Mouse (Mus musculus) adrenal gland, adult 2 months (tissue): ENCODE results near the gene Rab3a. TPM values are rescaled to one million over a fixed set of nuclear protein-coding genes. Genes with fewer than 3 reads are reported as not detected.

Experiments
- DNase-seq: peaks from one replicate; pipeline ENCODE4 v3.0.0; 2021
- microRNA-seq, 2 experiments: library from miRNA; unstranded; fragments of <30 nt; microRNA quantifications; one replicate each; pipeline ENCODE4 v1.2.0; 2021
- polyA plus RNA-seq: library from polyadenylated mRNA; depleted of rRNA; stranded (reverse); fragments of >200 nt; gene quantifications from 2 replicates; pipeline ENCODE4 v1.2.3, GENCODE M21; 2012; rRNA removed
- total RNA-seq, 2 experiments: library from RNA; stranded (reverse); gene quantifications; 2 replicates each; pipeline ENCODE4 v1.2.3; 2021

Rab3a gene
- total and polyA plus RNA-seq, 3 experiments, result 49.1 to 152 (median 85.5) TPM

DNA sequence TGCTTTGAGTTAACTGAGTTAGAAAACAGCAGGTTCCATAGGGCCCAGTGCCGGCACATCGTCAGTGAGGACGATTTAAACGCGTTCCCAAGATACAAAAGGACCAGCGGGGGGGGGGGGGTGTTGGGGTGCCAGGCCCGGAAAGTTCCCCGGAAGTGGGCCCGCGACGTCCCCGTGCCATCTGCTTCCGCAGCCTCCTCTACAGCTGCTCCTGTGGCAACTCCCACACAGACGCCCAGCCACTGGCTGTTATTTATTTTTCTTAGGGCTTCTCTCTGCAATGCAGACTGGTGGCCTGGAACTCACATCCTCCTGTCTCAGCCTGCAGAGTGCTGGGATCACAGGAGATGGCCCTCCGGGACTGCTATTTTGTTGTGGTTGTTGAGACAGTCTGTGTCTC is 46.7 kb downstream of the Rab3a start:
- DNase-seq, result no peak

DNA sequence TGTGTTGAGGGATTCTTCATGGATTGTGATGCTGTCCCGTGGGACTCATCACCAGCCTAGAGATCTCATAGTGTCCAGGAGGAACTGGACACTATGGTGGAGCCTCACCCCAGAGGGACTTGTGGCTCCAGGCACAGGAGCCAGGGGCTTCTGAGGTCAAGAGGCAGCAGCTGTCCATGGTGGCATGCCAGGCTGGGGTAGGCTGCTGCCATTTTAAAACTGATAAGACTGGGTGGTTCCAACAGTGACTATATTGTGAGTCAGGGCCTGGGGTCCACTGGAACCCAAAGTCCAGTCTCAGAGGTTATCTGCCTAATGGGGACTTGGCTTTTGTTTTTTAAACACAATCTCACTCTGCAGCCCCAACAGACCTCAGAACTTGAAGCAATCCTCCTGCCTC is 47.4 kb downstream of the Rab3a start:
- DNase-seq, result no peak

DNA sequence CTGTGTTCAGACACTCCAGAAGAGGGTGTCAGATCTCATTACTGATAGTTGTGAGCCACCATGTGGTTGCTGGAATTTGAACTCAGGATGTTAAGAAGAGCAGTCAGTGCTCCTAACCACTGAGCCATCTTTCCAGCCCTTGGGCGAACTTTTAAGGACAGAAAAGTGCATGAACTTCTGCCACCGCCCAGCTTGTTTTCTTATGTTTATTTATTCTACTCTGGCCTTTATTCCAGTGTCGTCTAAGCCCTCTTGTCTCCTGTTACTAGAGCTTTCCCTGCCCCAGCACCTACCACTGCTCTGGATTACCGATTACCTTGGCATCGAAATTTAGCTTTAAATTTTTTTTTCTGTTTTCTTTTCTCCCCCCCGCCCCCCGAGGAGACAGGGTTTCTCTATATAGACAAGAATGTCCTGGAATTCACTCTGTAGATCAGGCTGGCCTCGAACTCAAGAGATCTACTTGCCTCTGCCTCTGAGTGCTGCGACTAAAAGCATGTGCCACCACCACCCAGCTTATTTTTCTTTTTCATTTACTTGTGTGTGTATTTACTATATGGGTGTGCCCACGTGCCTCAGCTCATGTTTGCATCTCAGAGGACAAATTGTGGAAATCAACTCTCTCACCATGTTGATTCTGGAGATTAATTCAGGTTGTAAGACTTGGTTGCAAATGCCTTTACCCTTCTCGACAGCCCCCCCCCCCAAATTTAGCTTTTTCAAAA is 48.5 kb downstream of the Rab3a start:
- no peak for DNase-seq

DNA sequence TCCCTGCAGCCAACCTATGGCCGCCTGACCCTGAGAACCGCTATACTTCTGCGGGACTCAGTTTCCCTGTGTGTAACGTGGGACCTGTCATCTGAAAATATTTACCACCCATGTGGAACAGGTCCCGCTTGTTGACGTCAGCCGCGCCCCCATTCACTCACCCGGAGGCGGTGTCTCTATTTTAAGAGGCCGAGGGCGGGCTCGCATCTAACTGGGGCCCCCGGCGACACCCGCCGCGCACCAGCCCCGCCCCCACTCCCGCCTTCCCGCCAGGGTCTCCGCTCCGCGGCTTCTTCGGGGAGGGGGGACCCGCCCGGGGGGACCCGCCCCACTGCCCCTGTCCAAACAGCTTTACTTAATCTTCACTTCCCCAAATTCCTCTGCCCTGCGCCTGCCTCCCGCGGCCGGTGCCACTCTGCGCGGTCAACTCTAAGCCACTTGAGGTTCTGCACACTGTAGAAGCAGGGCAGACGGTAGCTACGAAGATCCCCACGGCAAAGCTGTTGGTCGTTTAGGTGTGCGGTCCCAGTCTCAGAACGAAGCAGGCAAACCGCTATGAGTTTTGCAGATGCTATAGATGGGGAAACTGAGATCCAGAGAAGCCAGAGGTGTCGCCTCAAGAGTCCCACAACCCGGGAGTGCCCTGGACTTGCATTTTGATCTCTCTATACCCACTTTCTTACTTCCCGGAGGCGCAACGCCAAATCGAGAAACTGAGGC is 49.4 kb downstream of the Rab3a start:
- peak; percentile 48 for DNase-seq

DNA sequence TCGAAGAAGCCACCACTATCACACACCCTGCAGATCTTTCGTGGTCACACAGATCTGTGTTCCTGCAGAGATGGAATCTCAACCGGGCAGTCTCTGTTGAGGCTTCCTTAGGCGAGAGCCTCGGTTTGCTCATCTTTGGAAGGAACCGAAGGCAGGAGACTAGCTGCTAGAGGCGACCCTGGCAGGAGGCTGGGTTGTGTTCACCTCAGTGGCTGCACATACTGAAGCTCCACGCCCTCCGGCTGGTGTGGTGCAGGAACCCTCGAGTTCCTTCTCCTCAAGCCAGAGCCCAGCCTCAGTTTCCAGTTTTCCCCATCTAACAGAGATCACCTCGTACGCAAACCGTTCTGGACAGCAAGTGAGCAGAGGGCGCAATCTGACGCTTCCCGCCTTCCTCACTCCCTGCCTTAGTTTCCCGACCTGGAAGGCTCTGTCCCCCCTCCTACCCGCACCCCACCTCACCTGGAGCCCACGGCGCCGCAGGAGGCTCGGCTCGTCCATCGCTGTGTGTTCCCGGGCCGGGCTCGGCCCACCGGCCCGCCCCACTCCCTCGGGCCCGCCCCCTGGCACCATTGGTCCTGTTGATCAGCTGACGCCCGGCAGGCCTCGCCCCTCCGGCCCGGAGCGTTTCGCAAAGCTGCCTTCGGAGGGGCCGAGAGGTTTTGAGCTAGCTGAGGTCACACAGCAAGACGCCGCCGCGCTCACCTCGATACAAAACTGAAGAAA is 50.2 kb downstream of the Rab3a start, which contains the start of gene Mast3:
Gene Mast3, minus strand, starts transcription at position 574 of the 726 bp plus-strand sequence.
- DNase-seq, result peak; percentile 94

DNA sequence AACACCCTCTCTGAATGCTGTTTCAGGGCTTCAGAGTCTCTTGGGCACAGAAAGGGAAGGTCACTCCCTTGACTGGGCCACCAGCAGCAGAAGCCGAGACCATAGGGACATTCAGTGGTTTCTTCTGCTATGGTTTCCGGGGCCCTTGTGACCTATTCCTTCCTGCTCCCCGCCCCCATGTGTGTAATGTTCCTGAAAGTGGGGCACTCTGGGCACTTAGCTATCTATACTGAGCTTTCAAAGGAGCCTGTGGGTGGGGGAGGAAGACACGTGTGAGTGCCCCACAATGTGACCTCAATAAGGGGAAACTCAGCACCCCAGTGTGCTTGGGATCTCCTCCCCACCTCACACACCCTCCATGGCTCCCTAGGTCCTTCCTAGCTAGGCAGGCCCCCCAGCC is 52.1 kb downstream of the Rab3a start:
- no peak for DNase-seq

DNA sequence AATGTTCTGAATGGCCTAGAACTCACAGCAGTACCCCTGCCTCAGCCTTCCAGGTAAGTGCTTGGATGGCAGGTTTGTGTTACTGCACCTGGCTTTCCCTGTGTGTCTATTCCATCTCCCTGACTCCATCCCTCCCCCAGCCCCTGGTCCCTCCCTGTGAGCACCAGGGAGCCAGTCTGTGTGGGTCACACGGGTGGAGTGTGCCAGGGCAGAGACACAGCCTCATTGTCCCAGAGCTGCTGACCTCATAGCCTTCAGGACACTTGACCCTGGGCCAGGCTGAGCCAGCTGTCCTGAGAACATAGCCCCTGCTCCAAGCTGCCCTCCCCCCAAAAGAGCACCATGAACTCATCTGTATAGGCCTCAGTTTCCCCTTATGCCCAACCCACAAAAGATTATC is 52.8 kb downstream of the Rab3a start:
- DNase-seq, result no peak

DNA sequence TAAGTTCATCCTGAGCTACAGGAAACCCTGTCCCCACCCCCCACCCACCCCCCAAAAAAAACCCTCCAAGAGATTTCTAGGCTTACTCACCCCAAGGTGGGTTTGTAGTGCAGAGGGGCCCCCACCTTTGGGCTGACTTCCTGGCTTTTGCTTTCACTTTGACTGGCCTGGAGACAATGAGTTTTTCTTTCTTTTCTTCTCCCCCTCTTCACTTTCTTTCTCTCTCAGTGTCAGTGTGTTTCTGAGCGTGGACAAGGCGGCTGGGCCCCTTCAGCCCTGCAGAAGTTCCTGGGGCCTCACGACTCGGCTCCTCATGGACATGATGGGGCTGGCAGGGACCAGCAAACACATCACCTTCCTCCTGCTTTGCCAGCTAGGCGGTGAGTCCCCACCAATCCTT is 53.8 kb downstream of the Rab3a start, which contains the start of gene Il12rb1:
Gene Il12rb1, plus strand, starts transcription at position 211 of the 400 bp plus-strand sequence.
- no peak for DNase-seq

Small RNAs within 50 kb of the gene (microRNA-seq; reads per million reads assigned to microRNA genes)
- gene Mir7240, result 1.1 to 1.7 reads per million in 2 experiments

Other genes starting within 250 kb of the Rab3a start
- 100 to 1,000 TPM; 148 to 164 TPM for gene Rex1bd, start 247.9 kb upstream of the Rab3a start, total RNA-seq
- gene Rex1bd, start 247.9 kb upstream of the Rab3a start, polyA plus RNA-seq, result 327 and 373 TPM in 2 replicates
- gene Uba52, start 243.9 kb upstream of the Rab3a start, total RNA-seq, result 1,000 to 10,000 TPM; 1,627 to 1,685 TPM
- 619 and 1,322 TPM in 2 replicates for gene Uba52, start 243.9 kb upstream of the Rab3a start, polyA plus RNA-seq
- gene Fkbp8, start 227.0 kb upstream of the Rab3a start, total RNA-seq, result 100 to 1,000 TPM; 269 to 287 TPM
- 602 and 610 TPM in 2 replicates for gene Fkbp8, start 227.0 kb upstream of the Rab3a start, polyA plus RNA-seq
- 10 to 100 TPM; 75.9 to 82.8 TPM for gene Kxd1, start 226.7 kb upstream of the Rab3a start, total RNA-seq
- 83.0 and 87.3 TPM in 2 replicates for gene Kxd1, start 226.7 kb upstream of the Rab3a start, polyA plus RNA-seq
- 10 to 100 TPM; 26.1 to 29.6 TPM for gene Ell, start 215.2 kb upstream of the Rab3a start, total RNA-seq
- gene Ell, start 215.2 kb upstream of the Rab3a start, polyA plus RNA-seq, result 31.1 and 36.1 TPM in 2 replicates
- 100 to 1,000 TPM; 103 to 199 TPM for gene Isyna1, start 160.3 kb upstream of the Rab3a start, total RNA-seq
- gene Isyna1, start 160.3 kb upstream of the Rab3a start, polyA plus RNA-seq, result 344 and 376 TPM in 2 replicates
- 100 to 1,000 TPM in 1 of 2 experiments, 10 to 100 TPM in 1; 76.2 to 110 TPM for gene Ssbp4, start 145.8 kb upstream of the Rab3a start, total RNA-seq
- 476 and 593 TPM in 2 replicates for gene Ssbp4, start 145.8 kb upstream of the Rab3a start, polyA plus RNA-seq
- 1 to 10 TPM; 1.8 to 3.6 TPM for gene Lrrc25, start 138.5 kb upstream of the Rab3a start, total RNA-seq
- gene Lrrc25, start 138.5 kb upstream of the Rab3a start, polyA plus RNA-seq, result 8.4 and 11.1 TPM in 2 replicates
- 10 to 100 TPM in 1 of 2 experiments, 1 to 10 TPM in 1; 1.3 to 44.6 TPM for gene Gdf15, start 122.2 kb upstream of the Rab3a start, total RNA-seq
- 18.5 and 22.2 TPM in 2 replicates for gene Gdf15, start 122.2 kb upstream of the Rab3a start, polyA plus RNA-seq
- 100 to 1,000 TPM; 115 to 127 TPM for gene Pgpep1, start 94.3 kb upstream of the Rab3a start, total RNA-seq
- gene Pgpep1, start 94.3 kb upstream of the Rab3a start, polyA plus RNA-seq, result 115 and 117 TPM in 2 replicates
- 10 to 100 TPM; 65.2 to 88.5 TPM for gene Lsm4, start 81.4 kb upstream of the Rab3a start, total RNA-seq
- 81.3 and 112 TPM in 2 replicates for gene Lsm4, start 81.4 kb upstream of the Rab3a start, polyA plus RNA-seq
- 100 to 1,000 TPM; 214 to 246 TPM for gene Jund, start 55.7 kb upstream of the Rab3a start, total RNA-seq
- 1,009 and 1,256 TPM in 2 replicates for gene Jund, start 55.7 kb upstream of the Rab3a start, polyA plus RNA-seq
- under 1 TPM in 1 of 2 experiments, not detected in 1; 0.12 TPM for gene Iqcn, start 51.2 kb upstream of the Rab3a start, total RNA-seq
- gene Iqcn, start 51.2 kb upstream of the Rab3a start, polyA plus RNA-seq, result 0.25 and 0.28 TPM in 2 replicates
- gene Gm3336, start 36.1 kb upstream of the Rab3a start, total RNA-seq, result under 1 TPM in 1 of 2 experiments, not detected in 1; 0.69 TPM
- gene Gm3336, start 36.1 kb upstream of the Rab3a start, polyA plus RNA-seq, result 0.51 and 0.97 TPM in 2 replicates
- gene Pde4c, start 31.0 kb upstream of the Rab3a start, total RNA-seq, result 1 to 10 TPM in 1 of 2 experiments, under 1 TPM in 1; 0.76 to 1.0 TPM
- 2.9 and 3.3 TPM in 2 replicates for gene Pde4c, start 31.0 kb upstream of the Rab3a start, polyA plus RNA-seq
- gene Mpv17l2, start 6.3 kb downstream of the Rab3a start, total RNA-seq, result 100 to 1,000 TPM; 108 to 132 TPM
- 359 and 417 TPM in 2 replicates for gene Mpv17l2, start 6.3 kb downstream of the Rab3a start, polyA plus RNA-seq
- 10 to 100 TPM; 37.2 to 49.0 TPM for gene Pik3r2, start 22.0 kb downstream of the Rab3a start, total RNA-seq
- gene Pik3r2, start 22.0 kb downstream of the Rab3a start, polyA plus RNA-seq, result 296 and 305 TPM in 2 replicates
- 10 to 100 TPM; 18.9 to 20.5 TPM for gene Mast3, start 50.4 kb downstream of the Rab3a start, total RNA-seq
- 91.5 and 91.7 TPM in 2 replicates for gene Mast3, start 50.4 kb downstream of the Rab3a start, polyA plus RNA-seq
- gene Il12rb1, start 53.8 kb downstream of the Rab3a start, total RNA-seq, result under 1 TPM in 1 of 2 experiments, not detected in 1; 0.10 TPM
- 0.28 and 0.41 TPM in 2 replicates for gene Il12rb1, start 53.8 kb downstream of the Rab3a start, polyA plus RNA-seq
- 10 to 100 TPM in 1 of 2 experiments, 1 to 10 TPM in 1; 9.0 to 10.8 TPM for gene Arrdc2, start 85.0 kb downstream of the Rab3a start, total RNA-seq
- 60.7 and 72.6 TPM in 2 replicates for gene Arrdc2, start 85.0 kb downstream of the Rab3a start, polyA plus RNA-seq
- 1 to 10 TPM; 1.6 to 5.0 TPM for gene Kcnn1, start 108.6 kb downstream of the Rab3a start, total RNA-seq
- gene Kcnn1, start 108.6 kb downstream of the Rab3a start, polyA plus RNA-seq, result 10.0 and 12.9 TPM in 2 replicates
- 10 to 100 TPM; 65.0 TPM for gene Ccdc124, start 119.3 kb downstream of the Rab3a start, total RNA-seq
- 52.5 and 58.3 TPM in 2 replicates for gene Ccdc124, start 119.3 kb downstream of the Rab3a start, polyA plus RNA-seq
- gene Slc5a5, start 138.1 kb downstream of the Rab3a start, total RNA-seq, result under 1 TPM in 1 of 2 experiments, not detected in 1; 0.10 TPM
- gene Slc5a5, start 138.1 kb downstream of the Rab3a start, polyA plus RNA-seq, result 0.12 and 0.26 TPM in 2 replicates
- 1,000 to 10,000 TPM; 1,392 to 1,465 TPM for gene Rpl18a, start 142.7 kb downstream of the Rab3a start, total RNA-seq
- gene Rpl18a, start 142.7 kb downstream of the Rab3a start, polyA plus RNA-seq, result 4,067 and 4,322 TPM in 2 replicates
- gene Map1s, start 151.3 kb downstream of the Rab3a start, total RNA-seq, result 10 to 100 TPM; 30.7 to 35.6 TPM
- gene Map1s, start 151.3 kb downstream of the Rab3a start, polyA plus RNA-seq, result 100 and 105 TPM in 2 replicates